ENCODE assay signal across 9 mouse cellular contexts in genomic region chr2:151544673-151545072, GRCm38 (mm10). TPM values are rescaled to one million over a fixed set of nuclear protein-coding genes. Genes with fewer than 3 reads are reported as not detected.
DNase-seq lines count a peak whose midpoint lies in the region; ATAC-seq and TF ChIP-seq lines count a peak whose summit lies in the region.
"Had no signal": no experiment of that assay in that cellular context is flagged by ENCODE, and none has a peak within 500 bp of the region (broad histone marks: within the 10 kb centered on the region; RNA-seq: fewer than 3 reads in every experiment).

No protein-coding gene starts in this region.

- no peak overlapping the region for H3K9ac ChIP-seq in heart, embryonic 15.5 days
- peak overlapping the region; percentile 61 for H3K9ac ChIP-seq in heart, embryonic 16.5 days (ENCODE audit: low read length)
- no peak overlapping the region for H3K9ac ChIP-seq in liver, postnatal 0 days (replicated peaks)

- DNase-seq in heart, postnatal 14 days = no peak
- DNase-seq in liver, postnatal 0 days = no peak
- no peak for DNase-seq in cerebellum, adult 9-11 months
- DNase-seq in cerebellum, adult 8-10 months = no peak

- H3K36me3 ChIP-seq in heart, embryonic 15.5 days = peaks cover 38% of the 10 kb centered on the region
- H3K36me3 ChIP-seq in E14TG2a.4 (ENCODE audit: insufficient read depth, low read length) = peaks cover 60% of the 10 kb centered on the region
- H3K36me3 ChIP-seq in heart, embryonic 16.5 days (ENCODE audit: control insufficient read depth, insufficient read depth) = peaks cover 29% of the 10 kb centered on the region
- peaks cover 10% of the 10 kb centered on the region; the same call in 1 of the 2 replicates for H3K36me3 ChIP-seq in liver, postnatal 0 days (replicated peaks; ENCODE audit: insufficient read depth, low read length)

- intact Hi-C loops in heart, postnatal 14 days (cut with DNase I) = loop anchor here (5.0 kb wide), 1 partner anchor 52 kb away; the partner anchor contains the start of gene Nsfl1c

- no peak for TF ChIP-seq CTCF in E14TG2a.4 (conservative IDR thresholded peaks at IDR 0.05; ENCODE audit: low read length)
- TF ChIP-seq CTCF in liver, postnatal 0 days (IDR thresholded peaks at IDR 0.05; ENCODE audit: low read depth) = no peak

- no peak for ATAC-seq in heart, embryonic 15.5 days (replicated peaks; ENCODE audit: insufficient number of reproducible peaks, insufficient read depth, low FRiP score, low read depth)
- ATAC-seq in heart, embryonic 16.5 days (replicated peaks; ENCODE audit: extremely low read depth, insufficient read depth, low FRiP score) = no peak
- ATAC-seq in liver, postnatal 0 days = no peak
- no peak for ATAC-seq in megakaryocyte progenitor cell, adult 5-6 weeks (replicated peaks; ENCODE audit: poor library complexity)

- H3K4me3 ChIP-seq in heart, embryonic 15.5 days = peak overlapping the region; percentile 77
- peak overlapping the region; percentile 90; the same call in 1 of the 2 replicates for H3K4me3 ChIP-seq in E14TG2a.4 (replicated peaks; ENCODE audit: low read length)
- H3K4me3 ChIP-seq in heart, embryonic 16.5 days (ENCODE audit: low read length) = peak overlapping the region; percentile 87
- H3K4me3 ChIP-seq in liver, postnatal 0 days (ENCODE audit: low read depth, low read length) = no peak overlapping the region

- no peaks in the 10 kb centered on the region for H3K9me3 ChIP-seq in heart, embryonic 15.5 days (replicated peaks)
- no peaks in the 10 kb centered on the region for H3K9me3 ChIP-seq in E14TG2a.4 (ENCODE audit: low read length)
- H3K9me3 ChIP-seq in heart, embryonic 16.5 days (replicated peaks; ENCODE audit: control insufficient read depth, low read length) = no peaks in the 10 kb centered on the region
- H3K9me3 ChIP-seq in liver, postnatal 0 days (ENCODE audit: low read length) = no peaks in the 10 kb centered on the region

- H3K27ac ChIP-seq in heart, embryonic 15.5 days = peak overlapping the region; percentile 91; the same call in 1 of the 2 replicates
- peak overlapping the region; percentile 19; the same call in 1 of the 2 replicates for H3K27ac ChIP-seq in heart, embryonic 16.5 days (ENCODE audit: low read length)
- H3K27ac ChIP-seq in liver, postnatal 0 days (ENCODE audit: low read depth) = no peak overlapping the region

- peak overlapping the region; percentile 73 for H3K4me2 ChIP-seq in heart, embryonic 15.5 days
- H3K4me2 ChIP-seq in heart, embryonic 16.5 days (ENCODE audit: low read depth, low read length) = peak overlapping the region; percentile 81
- peak overlapping the region; percentile 86 for H3K4me2 ChIP-seq in liver, postnatal 0 days (ENCODE audit: low read depth, low read length)

- TF ChIP-seq EP300 in liver, postnatal 0 days (IDR thresholded peaks at IDR 0.05; ENCODE audit: low read depth) = no peak

- WGBS in heart, embryonic 15.5 days = 35% methylated on average over 6 of the region's 6 CpGs
- WGBS in heart, embryonic 16.5 days = 37% methylated on average over 6 of the region's 6 CpGs
- 61% methylated on average over 6 of the region's 6 CpGs for WGBS in liver, postnatal 0 days (ENCODE audit: insufficient replicate concordance)

- peaks cover 57% of the 10 kb centered on the region for H3K4me1 ChIP-seq in heart, embryonic 15.5 days (replicated peaks)
- peaks cover 74% of the 10 kb centered on the region for H3K4me1 ChIP-seq in E14TG2a.4 (replicated peaks; ENCODE audit: low read depth, low read length)
- H3K4me1 ChIP-seq in heart, embryonic 16.5 days (ENCODE audit: control insufficient read depth, insufficient read depth, low read length) = peaks cover 43% of the 10 kb centered on the region
- peaks cover 18% of the 10 kb centered on the region for H3K4me1 ChIP-seq in liver, postnatal 0 days (ENCODE audit: insufficient read depth)

- no peaks in the 10 kb centered on the region for H3K27me3 ChIP-seq in heart, embryonic 15.5 days
- H3K27me3 ChIP-seq in E14TG2a.4 (ENCODE audit: insufficient read depth, low read length) = no peaks in the 10 kb centered on the region
- H3K27me3 ChIP-seq in heart, embryonic 16.5 days (ENCODE audit: control insufficient read depth, insufficient read depth, low read length) = no peaks in the 10 kb centered on the region
- H3K27me3 ChIP-seq in liver, postnatal 0 days (ENCODE audit: insufficient read depth, low read length) = no peaks in the 10 kb centered on the region

RNA-seq across cellular contexts. Expression of gene Fkbp1a, which starts 2.4 kb away (rescaled TPM):
- polyA plus RNA-seq in heart, embryonic 15.5 days (2015; fragmentation: Nextera tagmentation; extraction: Ambion mirVana) = 630 and 641 TPM in 2 replicates
- total RNA-seq in heart, postnatal 14 days (2021) = 100 to 1,000 TPM; 279 to 287 TPM
- 640 and 684 TPM in 2 replicates for polyA plus RNA-seq in heart, embryonic 16.5 days (2015; fragmentation: Nextera tagmentation; extraction: Ambion mirVana)
- 121 and 128 TPM in 2 replicates for polyA plus RNA-seq in liver, postnatal 0 days (2015; fragmentation: Nextera tagmentation; extraction: Ambion mirVana)
- 152 and 153 TPM in 2 replicates for total RNA-seq in megakaryocyte progenitor cell, adult 5-6 weeks (2015)
- total RNA-seq in megakaryocyte progenitor cell, adult 5-6 weeks (2017) = 23.9 and 24.4 TPM in 2 replicates

RNA-seq across cellular contexts. Expression of gene Sdcbp2, which starts 27.7 kb away (rescaled TPM):
- polyA plus RNA-seq in heart, embryonic 15.5 days (2015; fragmentation: Nextera tagmentation; extraction: Ambion mirVana) = 1.9 and 2.0 TPM in 2 replicates
- 1 to 10 TPM; 1.6 to 2.4 TPM for total RNA-seq in heart, postnatal 14 days (2021)
- polyA plus RNA-seq in heart, embryonic 16.5 days (2015; fragmentation: Nextera tagmentation; extraction: Ambion mirVana) = 2.2 and 2.6 TPM in 2 replicates
- 0.20 TPM in 2 replicates for polyA plus RNA-seq in liver, postnatal 0 days (2015; fragmentation: Nextera tagmentation; extraction: Ambion mirVana)
- total RNA-seq in megakaryocyte progenitor cell, adult 5-6 weeks (2015) = 0.10 and 0.22 TPM in 2 replicates
- not detected in 2 replicates for total RNA-seq in megakaryocyte progenitor cell, adult 5-6 weeks (2017)
- total RNA-seq: G1E had no signal

RNA-seq across cellular contexts. Expression of gene Nsfl1c, which starts 50.7 kb away (rescaled TPM):
- 135 and 152 TPM in 2 replicates for polyA plus RNA-seq in heart, embryonic 15.5 days (2015; fragmentation: Nextera tagmentation; extraction: Ambion mirVana)
- total RNA-seq in heart, postnatal 14 days (2021) = 10 to 100 TPM; 77.9 to 78.7 TPM
- 148 and 150 TPM in 2 replicates for polyA plus RNA-seq in heart, embryonic 16.5 days (2015; fragmentation: Nextera tagmentation; extraction: Ambion mirVana)
- polyA plus RNA-seq in liver, postnatal 0 days (2015; fragmentation: Nextera tagmentation; extraction: Ambion mirVana) = 49.8 and 52.9 TPM in 2 replicates
- total RNA-seq in megakaryocyte progenitor cell, adult 5-6 weeks (2015) = 45.9 and 46.8 TPM in 2 replicates
- 107 and 120 TPM in 2 replicates for total RNA-seq in megakaryocyte progenitor cell, adult 5-6 weeks (2017)
